Mouse (Mus musculus): ENCODE data around the gene Rhox4b.
"Not testable (repeated sequence)": the region's sequence is repeated elsewhere in the genome, so short reads cannot be mapped to it uniquely, and the experiment has no call there.

The Rhox4b gene

GRCm38 (mm10) chrX:37432194-37432593 lies at the start of gene Rhox4b:
Rhox4b (plus strand) TSS chrX:37432494.
- not testable (repeated sequence) for DNase-seq (ENCODE audit: low read depth, low spot score)

GRCm38 (mm10) chrX:37390548-37390947 lies 41.7 kb upstream of the Rhox4b start, which contains the start of gene Rhox4a2:
Rhox4a2 (plus strand) TSS chrX:37390848.
- not testable (repeated sequence) for DNase-seq (ENCODE audit: low read depth, low spot score)

GRCm38 (mm10) chrX:37411767-37412166 lies 20.5 kb upstream of the Rhox4b start, which contains the start of gene Rhox2b:
Rhox2b (plus strand) TSS chrX:37412067.
- DNase-seq (ENCODE audit: low read depth, low spot score) = not testable (repeated sequence)

- DNase-seq (ENCODE audit: low read depth, low spot score) = not testable (repeated sequence)
Observed at GRCm38 (mm10) chrX:37453380-37453779, 21.1 kb downstream of the Rhox4b start, which contains the start of gene Rhox2c. Rhox2c (plus strand) TSS chrX:37453680.

GRCm38 (mm10) chrX:37458285-37458684 lies 26.0 kb downstream of the Rhox4b start, which contains the start of gene Rhox3c:
Rhox3c (plus strand) TSS chrX:37458585.
- not testable (repeated sequence) for DNase-seq (ENCODE audit: low read depth, low spot score)

GRCm38 (mm10) chrX:37480037-37480436 lies 47.7 kb downstream of the Rhox4b start, which contains the start of gene Rhox4c:
Rhox4c (plus strand) TSS chrX:37480337.
- not testable (repeated sequence) for DNase-seq (ENCODE audit: low read depth, low spot score)

Data from CD4-positive helper T cell, adult 2 months (primary cell).